In genomic region chr11:97435808-97436491, GRCm38 (mm10) we compare ENCODE assay signal across 8 mouse cellular contexts. TPM values are rescaled to one million over a fixed set of nuclear protein-coding genes. Genes with fewer than 3 reads are reported as not detected.
DNase-seq lines count a peak whose midpoint lies in the region; ATAC-seq lines count a peak whose summit lies in the region.

No protein-coding gene starts in this region.

- no peak overlapping the region for H3K9ac ChIP-seq in forebrain, embryonic 11.5 days (ENCODE audit: low read length)
- no peak overlapping the region for H3K9ac ChIP-seq in forebrain, embryonic 14.5 days (ENCODE audit: low read length)
- no peak overlapping the region for H3K9ac ChIP-seq in hindbrain, embryonic 14.5 days
- H3K9ac ChIP-seq in liver, embryonic 11.5 days (ENCODE audit: low read depth, low read length): peak overlapping the region; percentile 60

- 0 out of 2 replicates have a peak, but pooled peaks have one; percentile 26 for ATAC-seq in forebrain, embryonic 11.5 days (replicated peaks; ENCODE audit: low FRiP score)
- no peak for ATAC-seq in forebrain, embryonic 14.5 days
- ATAC-seq in common myeloid progenitor, adult 5-6 weeks (replicated peaks; ENCODE audit: low read depth, poor library complexity, severe bottlenecking): peak; percentile 4; the same call in 1 of the 2 replicates
- ATAC-seq in hindbrain, embryonic 14.5 days (ENCODE audit: low FRiP score): no peak
- ATAC-seq in liver, embryonic 11.5 days (replicated peaks; ENCODE audit: low FRiP score): peak; percentile 59
- ATAC-seq in neutrophil, adult 5-6 weeks (ENCODE audit: extremely low read depth, insufficient number of reproducible peaks, low FRiP score, poor library complexity, severe bottlenecking): peak; percentile 60

- H3K4me2 ChIP-seq in forebrain, embryonic 11.5 days (ENCODE audit: low read depth, low read length, severe bottlenecking): no peak overlapping the region
- H3K4me2 ChIP-seq in forebrain, embryonic 14.5 days (ENCODE audit: low read length): no peak overlapping the region
- H3K4me2 ChIP-seq in hindbrain, embryonic 14.5 days (replicated peaks): no peak overlapping the region
- peak overlapping the region; percentile 74 for H3K4me2 ChIP-seq in liver, embryonic 11.5 days

- H3K27me3 ChIP-seq in forebrain, embryonic 11.5 days (ENCODE audit: control insufficient read depth, insufficient read depth, low read length): peaks cover 23% of the 10 kb centered on the region
- H3K27me3 ChIP-seq in forebrain, embryonic 14.5 days (replicated peaks; ENCODE audit: control insufficient read depth, insufficient read depth, low read length): peaks cover 19% of the 10 kb centered on the region
- H3K27me3 ChIP-seq in hindbrain, embryonic 14.5 days (ENCODE audit: control insufficient read depth, insufficient read depth, low read length): peaks cover 27% of the 10 kb centered on the region
- no peaks in the 10 kb centered on the region for H3K27me3 ChIP-seq in liver, embryonic 11.5 days (replicated peaks; ENCODE audit: control insufficient read depth, insufficient read depth, low read length)

- no peak overlapping the region for H3K4me3 ChIP-seq in forebrain, embryonic 11.5 days (ENCODE audit: low read depth, low read length)
- H3K4me3 ChIP-seq in forebrain, embryonic 14.5 days (ENCODE audit: low read depth, low read length): no peak overlapping the region
- H3K4me3 ChIP-seq in hindbrain, embryonic 14.5 days (replicated peaks; ENCODE audit: low read length): no peak overlapping the region
- H3K4me3 ChIP-seq in liver, embryonic 11.5 days (ENCODE audit: low read depth, low read length): peak overlapping the region; percentile 52

- WGBS in forebrain, embryonic 11.5 days: 66% methylated on average over 13 of the region's 13 CpGs
- 72% methylated on average over 13 of the region's 13 CpGs for WGBS in forebrain, embryonic 14.5 days
- WGBS in hindbrain, embryonic 14.5 days: 64% methylated on average over 12 of the region's 13 CpGs
- WGBS in liver, embryonic 11.5 days: 22% methylated on average over 13 of the region's 13 CpGs

- no peak for DNase-seq in forebrain, embryonic 11.5 days (ENCODE audit: low spot score)
- DNase-seq in forebrain, embryonic 14.5 days (ENCODE audit: low spot score): no peak
- DNase-seq in hindbrain, embryonic 14.5 days (ENCODE audit: low spot score): no peak
- no peak for DNase-seq in liver, embryonic 11.5 days (ENCODE audit: low spot score)
- no peak for DNase-seq in right cerebral cortex, postnatal 4 days
- DNase-seq in gastrocnemius, adult 8-10 months (ENCODE audit: low spot score in 2 of 2): no peak

- H3K36me3 ChIP-seq in forebrain, embryonic 11.5 days (ENCODE audit: control insufficient read depth, insufficient read depth, low read length): no peaks in the 10 kb centered on the region
- H3K36me3 ChIP-seq in forebrain, embryonic 14.5 days (ENCODE audit: control insufficient read depth, insufficient read depth, low read length): no peaks in the 10 kb centered on the region
- no peaks in the 10 kb centered on the region for H3K36me3 ChIP-seq in hindbrain, embryonic 14.5 days (replicated peaks; ENCODE audit: control insufficient read depth, insufficient read depth)
- no peaks in the 10 kb centered on the region for H3K36me3 ChIP-seq in liver, embryonic 11.5 days (ENCODE audit: control insufficient read depth, insufficient read depth, low read length)

- no peaks in the 10 kb centered on the region for H3K9me3 ChIP-seq in forebrain, embryonic 11.5 days (ENCODE audit: control insufficient read depth, low read length)
- no peaks in the 10 kb centered on the region for H3K9me3 ChIP-seq in forebrain, embryonic 14.5 days (replicated peaks; ENCODE audit: control insufficient read depth, low read length)
- no peaks in the 10 kb centered on the region for H3K9me3 ChIP-seq in hindbrain, embryonic 14.5 days (ENCODE audit: control insufficient read depth, low read length)
- no peaks in the 10 kb centered on the region for H3K9me3 ChIP-seq in liver, embryonic 11.5 days (ENCODE audit: control insufficient read depth, low read length)

- H3K27ac ChIP-seq in forebrain, embryonic 11.5 days (ENCODE audit: low read depth, low read length): peak overlapping the region; percentile 50
- no peak overlapping the region for H3K27ac ChIP-seq in forebrain, embryonic 14.5 days (ENCODE audit: low read depth, low read length)
- H3K27ac ChIP-seq in hindbrain, embryonic 14.5 days: 0 out of 2 replicates have a peak overlapping the region, but pooled peaks have one; percentile 32
- H3K27ac ChIP-seq in liver, embryonic 11.5 days (ENCODE audit: low read depth, low read length): peak overlapping the region; percentile 98

- peaks cover 15% of the 10 kb centered on the region for H3K4me1 ChIP-seq in forebrain, embryonic 11.5 days (replicated peaks; ENCODE audit: control insufficient read depth, insufficient read depth, low read length)
- H3K4me1 ChIP-seq in forebrain, embryonic 14.5 days (ENCODE audit: control insufficient read depth, insufficient read depth, low read length): peaks cover 4% of the 10 kb centered on the region
- peaks cover 18% of the 10 kb centered on the region for H3K4me1 ChIP-seq in hindbrain, embryonic 14.5 days (replicated peaks; ENCODE audit: control insufficient read depth, insufficient read depth, low read length)
- peaks cover 69% of the 10 kb centered on the region for H3K4me1 ChIP-seq in liver, embryonic 11.5 days (replicated peaks; ENCODE audit: control insufficient read depth, insufficient read depth, low read length)

RNA-seq across cellular contexts. Expression of gene Arhgap23, which starts 20.6 kb away (rescaled TPM):
- 3.2 and 4.8 TPM in 2 replicates for polyA plus RNA-seq in forebrain, embryonic 11.5 days (2014; fragmentation: Nextera tagmentation; extraction: Ambion mirVana)
- polyA plus RNA-seq in forebrain, embryonic 14.5 days (2014; fragmentation: Nextera tagmentation; extraction: Ambion mirVana): 5.4 and 6.3 TPM in 2 replicates
- 6.2 and 9.6 TPM in 2 replicates for total RNA-seq in common myeloid progenitor, adult 5-6 weeks (2017)
- polyA plus RNA-seq in hindbrain, embryonic 14.5 days (2014; fragmentation: Nextera tagmentation; extraction: Ambion mirVana): 8.5 and 10.0 TPM in 2 replicates
- polyA plus RNA-seq in liver, embryonic 11.5 days (2014; fragmentation: Nextera tagmentation; extraction: Ambion mirVana): 9.3 and 10.9 TPM in 2 replicates
- 8.8 and 10.5 TPM in 2 replicates for total RNA-seq in neutrophil, adult 5-6 weeks (2017)
- 1 to 10 TPM; 3.4 to 5.2 (median 4.5) TPM for total RNA-seq in gastrocnemius, adult 8-10 months (2022)

Comparison
In these comparisons a context has a peak if more than half of its experiments do, and no peak if none do; other contexts are left out.
1. ATAC-seq: peak in forebrain, embryonic 11.5 days (single experiment), common myeloid progenitor, adult 5-6 weeks (single experiment), liver, embryonic 11.5 days (single experiment) and neutrophil, adult 5-6 weeks (single experiment); none in forebrain, embryonic 14.5 days (single experiment) and hindbrain, embryonic 14.5 days (single experiment).